Mouse (Mus musculus) lung, adult 2 months (tissue): ENCODE data around the gene Sbf2.

ENCODE experiments used
- CTCF ChIP-seq: fragments of 200-500 bp; IDR thresholded peaks from 2 replicates; pipeline ENCODE4 v1.5.1; 2011; ENCODE audit warnings: mild to moderate bottlenecking, low read length, control low read depth; ENCODE audit not compliant: insufficient read depth
- POLR2A ChIP-seq: fragments of 200-500 bp; IDR thresholded peaks from 2 replicates; pipeline ENCODE4 v1.6.1; 2011; ENCODE audit warnings: low read depth, mild to moderate bottlenecking, control low read depth, low read length, borderline replicate concordance; ENCODE audit errors: extremely low read depth

DNA sequence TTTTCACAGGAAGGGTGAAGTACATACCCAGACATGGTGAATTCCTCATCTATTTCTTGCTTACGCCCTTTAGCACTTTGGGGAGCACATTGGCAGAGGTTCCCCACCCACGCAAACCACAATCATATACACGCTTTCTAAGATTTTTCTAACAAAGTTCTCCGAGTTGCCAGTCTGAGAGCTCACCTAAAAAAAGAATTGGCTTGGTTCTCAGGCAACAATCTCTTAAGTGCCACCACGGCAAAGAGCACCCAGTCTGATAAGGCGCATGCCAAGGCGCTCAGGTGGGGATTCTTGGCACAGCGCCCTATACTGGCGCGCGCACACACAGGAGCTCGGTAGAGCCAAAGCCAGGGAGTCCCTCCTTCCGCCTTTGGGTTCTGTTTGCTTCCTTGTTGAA, 10.2 kb upstream of the Sbf2 start:
- no peak for TF ChIP-seq CTCF
- TF ChIP-seq POLR2A: no peak
